Mouse (Mus musculus) embryo, embryonic 11 days (tissue): ENCODE measurements at regions not wholly inside any gene's neighbourhood (a gene's known extent, or its start where the extent isn't known, plus 50 kb on each side); places are given as distances from the start of the nearest gene placed in this dataset.

Experiments
- DNase-seq: peaks from one replicate; pipeline ENCODE4 v3.0.0-alpha.2; 2015

GRCm38 (mm10) chr8:49946919-49947612 lies 1103.3 kb upstream of the Tenm3 start:
- no peak for DNase-seq

- no peak for DNase-seq
These were observed 1088.4 kb upstream of the Tenm3 start for GRCm38 (mm10) chr8:49932124-49932523.

GRCm38 (mm10) chr8:49926402-49927172 lies 1082.8 kb upstream of the Tenm3 start:
- peak; percentile 4 for DNase-seq

GRCm38 (mm10) chr8:49905099-49905498 lies 1061.3 kb upstream of the Tenm3 start:
- no peak for DNase-seq

- peak; percentile 25 for DNase-seq
These were observed 1058.3 kb upstream of the Tenm3 start for GRCm38 (mm10) chr8:49902032-49902431.

GRCm38 (mm10) chr8:49901601-49902000 lies 1057.8 kb upstream of the Tenm3 start:
- peak; percentile 63 for DNase-seq
